Comparison of ENCODE assay signal across 27 mouse cellular contexts in the genomic region with DNA sequence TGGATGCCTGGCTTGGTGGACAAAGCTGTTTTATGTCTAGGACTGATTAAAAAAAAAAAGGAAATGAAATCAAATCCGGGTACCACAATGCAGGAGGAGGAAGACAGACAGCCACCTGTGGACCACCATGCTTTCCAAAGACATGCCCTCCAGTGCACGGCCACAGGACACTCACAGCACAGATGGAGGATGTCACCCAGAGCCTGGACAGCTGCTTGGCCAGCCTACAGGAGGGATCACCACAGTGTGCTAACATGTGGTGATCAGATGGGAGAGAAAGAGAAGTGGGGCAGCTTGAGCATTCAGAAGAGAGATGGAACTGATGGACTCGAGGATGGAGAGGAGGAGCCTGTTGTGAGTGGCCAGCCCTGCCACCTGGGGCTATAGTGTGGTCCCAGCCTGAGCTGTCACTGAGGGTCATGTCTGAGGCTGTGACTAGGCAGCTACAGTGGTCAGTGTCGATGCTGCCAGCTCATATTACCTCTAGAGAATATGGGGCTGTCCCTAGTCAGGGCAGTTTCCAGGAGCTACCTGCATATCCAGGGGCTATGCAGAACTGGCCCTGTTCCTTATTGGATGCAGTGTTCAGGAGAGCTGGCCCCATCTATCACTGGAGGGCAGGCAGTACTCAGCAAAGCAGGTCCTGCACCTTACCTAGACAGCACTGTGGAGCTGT. TPM values are rescaled to one million over a fixed set of nuclear protein-coding genes. Genes with fewer than 3 reads are reported as not detected.
DNase-seq lines count a peak whose midpoint lies in the region; ATAC-seq and TF ChIP-seq lines count a peak whose summit lies in the region.
"Had no signal": no experiment of that assay in that cellular context is flagged by ENCODE, and none has a peak within 500 bp of the region (broad histone marks: within the 10 kb centered on the region; RNA-seq: fewer than 3 reads in every experiment).

No protein-coding gene starts in this region.

- WGBS in heart, embryonic 11.5 days (ENCODE audit: insufficient replicate concordance): 57% methylated on average over 4 of the region's 4 CpGs
- WGBS in kidney, embryonic 14.5 days: 39% methylated on average over 4 of the region's 4 CpGs
- WGBS in lung, embryonic 14.5 days: 29% methylated on average over 4 of the region's 4 CpGs
- 54% methylated on average over 4 of the region's 4 CpGs for WGBS in lung, adult 2 months
- 48% methylated on average over 4 of the region's 4 CpGs for WGBS in limb, embryonic 13.5 days

- H3K4me3 ChIP-seq in heart, embryonic 11.5 days (ENCODE audit: low read depth, low read length): no peak overlapping the region
- H3K4me3 ChIP-seq in kidney, embryonic 14.5 days (ENCODE audit: low read length): no peak overlapping the region
- no peak overlapping the region for H3K4me3 ChIP-seq in lung, embryonic 14.5 days (ENCODE audit: low read depth, low read length)
- H3K4me3 ChIP-seq in lung, adult 2 months (replicated peaks; ENCODE audit: extremely low read depth, low read depth, low read length): no peak overlapping the region
- H3K4me3 ChIP-seq in limb, embryonic 13.5 days: no peak overlapping the region
- H3K4me3 ChIP-seq: embryonic facial prominence, embryonic 12.5 days; forebrain, embryonic 10.5 days; forebrain, embryonic 15.5 days; heart, embryonic 10.5 days; liver, embryonic 12.5 days; midbrain, embryonic 13.5 days; neural tube, embryonic 13.5 days had no signal

- H3K4me1 ChIP-seq in heart, embryonic 11.5 days (ENCODE audit: control insufficient read depth, insufficient read depth, low read length): peaks cover 4% of the 10 kb centered on the region; the same call in 1 of the 2 replicates
- no peaks in the 10 kb centered on the region for H3K4me1 ChIP-seq in kidney, embryonic 14.5 days (ENCODE audit: control insufficient read depth, insufficient read depth, low read length)
- no peaks in the 10 kb centered on the region for H3K4me1 ChIP-seq in lung, embryonic 14.5 days (ENCODE audit: insufficient read depth)
- no peaks in the 10 kb centered on the region for H3K4me1 ChIP-seq in lung, adult 2 months (ENCODE audit: control insufficient read depth, insufficient read depth, low read length)
- H3K4me1 ChIP-seq in limb, embryonic 13.5 days: no peaks in the 10 kb centered on the region
- H3K4me1 ChIP-seq: embryonic facial prominence, embryonic 12.5 days; forebrain, embryonic 15.5 days; heart, embryonic 10.5 days; liver, embryonic 12.5 days; midbrain, embryonic 13.5 days; neural tube, embryonic 13.5 days had no signal

- H3K9ac ChIP-seq in heart, embryonic 11.5 days (ENCODE audit: low read depth, low read length): no peak overlapping the region
- H3K9ac ChIP-seq in kidney, embryonic 14.5 days (ENCODE audit: low read depth, low read length): no peak overlapping the region
- H3K9ac ChIP-seq in lung, embryonic 14.5 days: no peak overlapping the region
- no peak overlapping the region for H3K9ac ChIP-seq in limb, embryonic 13.5 days
- H3K9ac ChIP-seq: embryonic facial prominence, embryonic 12.5 days; forebrain, embryonic 15.5 days; liver, embryonic 12.5 days; liver, postnatal 0 days; midbrain, embryonic 13.5 days; neural tube, embryonic 13.5 days had no signal

- no peak for TF ChIP-seq POLR2A in lung, adult 2 months (IDR thresholded peaks at IDR 0.05; ENCODE audit: borderline replicate concordance, extremely low read depth, low read depth, low read length)

- ATAC-seq in heart, embryonic 11.5 days (replicated peaks; ENCODE audit: insufficient number of reproducible peaks, low FRiP score, low TSS enrichment): no peak
- ATAC-seq in kidney, embryonic 14.5 days (ENCODE audit: low FRiP score, low TSS enrichment): peak; percentile 60; the same call in 1 of the 2 replicates
- ATAC-seq in lung, embryonic 14.5 days (ENCODE audit: insufficient read depth): 0 out of 2 replicates have a peak, but pooled peaks have one; percentile 49
- peak; percentile 54; the same call in 1 of the 2 replicates for ATAC-seq in limb, embryonic 13.5 days (ENCODE audit: low FRiP score, low read depth)
- ATAC-seq: activated CD4-positive, CD25-positive, alpha-beta regulatory T cell, adult 4 months; forebrain, embryonic 15.5 days; intestine, embryonic 16.5 days; liver, embryonic 12.5 days; liver, postnatal 0 days; midbrain, embryonic 13.5 days had no signal

- no peak overlapping the region for H3K4me2 ChIP-seq in heart, embryonic 11.5 days
- H3K4me2 ChIP-seq in kidney, embryonic 14.5 days (replicated peaks; ENCODE audit: low read depth, low read length): no peak overlapping the region
- no peak overlapping the region for H3K4me2 ChIP-seq in lung, embryonic 14.5 days
- no peak overlapping the region for H3K4me2 ChIP-seq in limb, embryonic 13.5 days (replicated peaks)
- H3K4me2 ChIP-seq: embryonic facial prominence, embryonic 12.5 days; forebrain, embryonic 15.5 days; liver, embryonic 12.5 days; midbrain, embryonic 13.5 days; neural tube, embryonic 13.5 days had no signal

- peak; percentile 2 to 11 for DNase-seq in heart, adult 18-20 months
- no peak for DNase-seq in kidney, postnatal 36 days
- DNase-seq in lung, embryonic 14.5 days: peak; percentile 5
- DNase-seq in lung, adult 2 months: no peak
- DNase-seq: adrenal gland, adult 2 months; adrenal gland, postnatal 36 days; cerebellum, adult 18-20 months; cerebellum, postnatal 10 days; gastrocnemius, postnatal 25 days; liver, postnatal 0 days; lung, postnatal 10 days; right cerebral cortex, postnatal 14 days; thymus, postnatal 25 days had no signal

- no peak overlapping the region for H3K27ac ChIP-seq in heart, embryonic 11.5 days (ENCODE audit: low read depth, low read length)
- H3K27ac ChIP-seq in kidney, embryonic 14.5 days (ENCODE audit: low read depth, low read length): no peak overlapping the region
- no peak overlapping the region for H3K27ac ChIP-seq in lung, embryonic 14.5 days (ENCODE audit: low read depth)
- no peak overlapping the region for H3K27ac ChIP-seq in limb, embryonic 13.5 days
- H3K27ac ChIP-seq: embryonic facial prominence, embryonic 12.5 days; forebrain, embryonic 10.5 days; forebrain, embryonic 15.5 days; heart, embryonic 10.5 days; kidney, postnatal 0 days; liver, embryonic 12.5 days; macrophage; midbrain, embryonic 13.5 days; neural tube, embryonic 13.5 days had no signal

- no peaks in the 10 kb centered on the region for H3K36me3 ChIP-seq in heart, embryonic 11.5 days (ENCODE audit: control insufficient read depth, insufficient read depth, low read length)
- H3K36me3 ChIP-seq in kidney, embryonic 14.5 days (ENCODE audit: control insufficient read depth, insufficient read depth, low read length): no peaks in the 10 kb centered on the region
- H3K36me3 ChIP-seq in lung, embryonic 14.5 days (ENCODE audit: insufficient read depth): no peaks in the 10 kb centered on the region
- H3K36me3 ChIP-seq in limb, embryonic 13.5 days: no peaks in the 10 kb centered on the region
- H3K36me3 ChIP-seq: embryonic facial prominence, embryonic 12.5 days; forebrain, embryonic 10.5 days; forebrain, embryonic 15.5 days; heart, embryonic 10.5 days; liver, embryonic 12.5 days; midbrain, embryonic 13.5 days; neural tube, embryonic 13.5 days had no signal

- no peak for TF ChIP-seq CTCF in lung, embryonic 14.5 days (IDR thresholded peaks at IDR 0.05; ENCODE audit: low read depth)
- TF ChIP-seq CTCF in lung, adult 2 months (IDR thresholded peaks at IDR 0.05; ENCODE audit: insufficient read depth, low read length): no peak

- no peaks in the 10 kb centered on the region for H3K9me3 ChIP-seq in heart, embryonic 11.5 days (replicated peaks; ENCODE audit: control insufficient read depth, low read length)
- no peaks in the 10 kb centered on the region for H3K9me3 ChIP-seq in kidney, embryonic 14.5 days (ENCODE audit: control insufficient read depth, low read length)
- no peaks in the 10 kb centered on the region for H3K9me3 ChIP-seq in lung, embryonic 14.5 days (ENCODE audit: low read depth, low read length)
- H3K9me3 ChIP-seq in limb, embryonic 13.5 days: no peaks in the 10 kb centered on the region
- H3K9me3 ChIP-seq: embryonic facial prominence, embryonic 12.5 days; forebrain, embryonic 10.5 days; forebrain, embryonic 15.5 days; heart, embryonic 10.5 days; liver, embryonic 12.5 days; midbrain, embryonic 13.5 days; neural tube, embryonic 13.5 days had no signal

- H3K27me3 ChIP-seq in heart, embryonic 11.5 days (ENCODE audit: control insufficient read depth, insufficient read depth, low read length): no peaks in the 10 kb centered on the region
- H3K27me3 ChIP-seq in kidney, embryonic 14.5 days (ENCODE audit: control insufficient read depth, insufficient read depth, low read length): no peaks in the 10 kb centered on the region
- H3K27me3 ChIP-seq in lung, embryonic 14.5 days (ENCODE audit: insufficient read depth, low read length): no peaks in the 10 kb centered on the region
- peaks cover 6% of the 10 kb centered on the region; the same call in 1 of the 2 replicates for H3K27me3 ChIP-seq in limb, embryonic 13.5 days
- H3K27me3 ChIP-seq: forebrain, embryonic 15.5 days had no signal

RNA-seq across cellular contexts. Expression of gene Stk26, which starts 47.7 kb away (rescaled TPM):
- total RNA-seq in heart, adult 18-20 months (2021): 1 to 10 TPM; 1.6 to 3.4 TPM
- polyA plus RNA-seq in heart, embryonic 11.5 days (2014; fragmentation: Nextera tagmentation; extraction: Ambion mirVana): 10.2 and 12.1 TPM in 2 replicates
- polyA plus RNA-seq in kidney, embryonic 14.5 days (2014; fragmentation: Nextera tagmentation; extraction: Ambion mirVana): 4.2 and 5.3 TPM in 2 replicates
- polyA plus RNA-seq in lung, embryonic 14.5 days (2014; fragmentation: Nextera tagmentation; extraction: Ambion mirVana): 6.1 and 6.5 TPM in 2 replicates
- 3.8 and 4.0 TPM in 2 replicates for polyA plus RNA-seq in lung, adult 2 months (2012; rRNA removed)
- polyA plus RNA-seq in limb, embryonic 13.5 days (2015; fragmentation: Nextera tagmentation; extraction: Ambion mirVana): 27.4 and 28.7 TPM in 2 replicates

Comparison
In these comparisons a context has a peak if more than half of its experiments do, and no peak if none do; other contexts are left out.
1. DNase-seq: peak in heart, adult 18-20 months (2 of 2) and lung, embryonic 14.5 days (single experiment); none in kidney, postnatal 36 days (0 of 2) and lung, adult 2 months (single experiment).